24 mouse cellular contexts compared by ENCODE assay signal in the genomic region with DNA sequence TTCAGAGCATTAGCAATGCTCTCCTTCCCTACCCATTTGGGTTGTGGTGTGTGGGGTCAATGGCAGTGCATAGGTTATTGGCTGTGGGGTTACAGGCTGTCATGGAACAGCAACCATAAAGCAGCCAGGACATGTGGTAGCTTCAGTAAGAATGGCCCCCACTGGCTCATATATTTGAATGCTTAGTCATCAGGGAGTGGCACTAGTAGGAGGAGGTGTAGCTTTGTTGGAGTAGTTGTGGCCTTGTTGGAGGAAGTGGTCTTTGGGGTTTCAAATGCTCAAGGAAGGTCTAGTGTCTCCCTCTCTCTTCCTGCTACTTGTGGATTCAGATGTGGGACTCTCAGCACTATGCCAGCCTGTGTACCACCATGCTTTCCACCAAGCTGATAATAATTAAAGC. TPM values are rescaled to one million over a fixed set of nuclear protein-coding genes. Genes with fewer than 3 reads are reported as not detected.
DNase-seq lines count a peak whose midpoint lies in the region; ATAC-seq and TF ChIP-seq lines count a peak whose summit lies in the region.
"Had no signal": no experiment of that assay in that cellular context is flagged by ENCODE, and none has a peak within 500 bp of the region (broad histone marks: within the 10 kb centered on the region; RNA-seq: fewer than 3 reads in every experiment).

No protein-coding gene starts in this region.

- no peak for TF ChIP-seq EP300 in liver, postnatal 0 days (IDR thresholded peaks at IDR 0.05; ENCODE audit: low read depth)
- no peak for TF ChIP-seq EP300 in stomach, postnatal 0 days (optimal IDR thresholded peaks at IDR 0.05)

- H3K27me3 ChIP-seq in liver, embryonic 11.5 days (replicated peaks; ENCODE audit: control insufficient read depth, insufficient read depth, low read length), result no peaks in the 10 kb centered on the region
- no peaks in the 10 kb centered on the region for H3K27me3 ChIP-seq in liver, postnatal 0 days (ENCODE audit: insufficient read depth, low read length)
- H3K27me3 ChIP-seq in stomach, postnatal 0 days (ENCODE audit: control insufficient read depth, insufficient read depth, low read length), result no peaks in the 10 kb centered on the region
- H3K27me3 ChIP-seq: heart, embryonic 12.5 days; liver, embryonic 12.5 days; midbrain, embryonic 13.5 days; neural tube, embryonic 13.5 days had no signal

- peak; percentile 54; the same call in 1 of the 2 replicates for ATAC-seq in liver, embryonic 11.5 days (replicated peaks; ENCODE audit: low FRiP score)
- no peak for ATAC-seq in liver, postnatal 0 days
- ATAC-seq in stomach, postnatal 0 days (ENCODE audit: low FRiP score, low TSS enrichment), result 0 out of 2 replicates have a peak, but pooled peaks have one; percentile 24
- ATAC-seq: liver, embryonic 12.5 days; midbrain, embryonic 13.5 days had no signal

- H3K36me3 ChIP-seq in liver, embryonic 11.5 days (ENCODE audit: control insufficient read depth, insufficient read depth, low read length), result no peaks in the 10 kb centered on the region
- H3K36me3 ChIP-seq in liver, postnatal 0 days (replicated peaks; ENCODE audit: insufficient read depth, low read length), result no peaks in the 10 kb centered on the region
- no peaks in the 10 kb centered on the region for H3K36me3 ChIP-seq in stomach, postnatal 0 days (ENCODE audit: control insufficient read depth, insufficient read depth, low read length)
- H3K36me3 ChIP-seq: forebrain, embryonic 10.5 days; G1E; heart, embryonic 12.5 days; limb, embryonic 10.5 days; liver, embryonic 12.5 days; midbrain, embryonic 13.5 days; neural tube, embryonic 13.5 days had no signal

- no peak overlapping the region for H3K27ac ChIP-seq in liver, embryonic 11.5 days (ENCODE audit: low read depth, low read length)
- H3K27ac ChIP-seq in liver, postnatal 0 days (ENCODE audit: low read depth), result no peak overlapping the region
- H3K27ac ChIP-seq in stomach, postnatal 0 days (replicated peaks), result no peak overlapping the region
- H3K27ac ChIP-seq: forebrain, embryonic 10.5 days; hindbrain, embryonic 14.5 days; limb, embryonic 10.5 days; liver, embryonic 12.5 days; macrophage; midbrain, embryonic 13.5 days; neural tube, embryonic 13.5 days had no signal

- H3K4me3 ChIP-seq in liver, embryonic 11.5 days (ENCODE audit: low read depth, low read length), result no peak overlapping the region
- no peak overlapping the region for H3K4me3 ChIP-seq in liver, postnatal 0 days (ENCODE audit: low read depth, low read length)
- H3K4me3 ChIP-seq in stomach, postnatal 0 days (ENCODE audit: low read depth, low read length), result no peak overlapping the region
- H3K4me3 ChIP-seq: forebrain, embryonic 10.5 days; heart, embryonic 12.5 days; limb, embryonic 10.5 days; liver, embryonic 12.5 days; midbrain, embryonic 13.5 days; neural tube, embryonic 13.5 days had no signal

- TF ChIP-seq CTCF in liver, postnatal 0 days (IDR thresholded peaks at IDR 0.05; ENCODE audit: low read depth), result no peak
- TF ChIP-seq CTCF in stomach, postnatal 0 days (IDR thresholded peaks at IDR 0.05; ENCODE audit: low read depth), result no peak

- no peaks in the 10 kb centered on the region for H3K9me3 ChIP-seq in liver, embryonic 11.5 days (ENCODE audit: control insufficient read depth, low read length)
- H3K9me3 ChIP-seq in liver, postnatal 0 days (ENCODE audit: low read length), result no peaks in the 10 kb centered on the region
- no peaks in the 10 kb centered on the region for H3K9me3 ChIP-seq in stomach, postnatal 0 days (ENCODE audit: control insufficient read depth, low read length)
- H3K9me3 ChIP-seq: forebrain, embryonic 10.5 days; G1E; heart, embryonic 12.5 days; limb, embryonic 10.5 days; liver, embryonic 12.5 days; midbrain, embryonic 13.5 days; neural tube, embryonic 13.5 days had no signal

- H3K4me1 ChIP-seq in liver, embryonic 11.5 days (replicated peaks; ENCODE audit: control insufficient read depth, insufficient read depth, low read length), result peaks cover 4% of the 10 kb centered on the region; the same call in 1 of the 2 replicates
- peaks cover 3% of the 10 kb centered on the region; the same call in 1 of the 2 replicates for H3K4me1 ChIP-seq in liver, postnatal 0 days (ENCODE audit: insufficient read depth)
- no peaks in the 10 kb centered on the region for H3K4me1 ChIP-seq in stomach, postnatal 0 days (replicated peaks; ENCODE audit: control insufficient read depth, insufficient read depth)
- H3K4me1 ChIP-seq: forebrain, embryonic 10.5 days; limb, embryonic 10.5 days had no signal

- H3K4me2 ChIP-seq in liver, embryonic 11.5 days, result no peak overlapping the region
- no peak overlapping the region for H3K4me2 ChIP-seq in liver, postnatal 0 days (ENCODE audit: low read depth, low read length)
- H3K4me2 ChIP-seq in stomach, postnatal 0 days (replicated peaks; ENCODE audit: low read depth), result no peak overlapping the region
- H3K4me2 ChIP-seq: heart, embryonic 12.5 days; hindbrain, embryonic 14.5 days; liver, embryonic 12.5 days; lung, embryonic 14.5 days; midbrain, embryonic 13.5 days; neural tube, embryonic 13.5 days had no signal

- no peak overlapping the region for H3K9ac ChIP-seq in liver, embryonic 11.5 days (ENCODE audit: low read depth, low read length)
- no peak overlapping the region for H3K9ac ChIP-seq in liver, postnatal 0 days (replicated peaks)
- no peak overlapping the region for H3K9ac ChIP-seq in stomach, postnatal 0 days (ENCODE audit: low read length)
- H3K9ac ChIP-seq: heart, embryonic 12.5 days; hindbrain, embryonic 14.5 days; liver, embryonic 12.5 days; lung, embryonic 14.5 days; midbrain, embryonic 13.5 days; neural tube, embryonic 13.5 days had no signal

- DNase-seq in liver, embryonic 11.5 days (ENCODE audit: low spot score), result no peak
- DNase-seq in liver, postnatal 0 days, result no peak
- DNase-seq in T-cell, adult 2 months (ENCODE audit: low spot score), result peak; percentile 53
- DNase-seq in induced T-regulatory cell, adult 2 months (ENCODE audit: low read depth), result peak; percentile 49
- no peak for DNase-seq in stomach, postnatal 0 days (ENCODE audit: low spot score)
- no peak for DNase-seq in layer of hippocampus, postnatal 25 days (ENCODE audit: extremely low spot score in 1 of 2, low spot score in 1 of 2)
- no peak for DNase-seq in cerebellum, postnatal 4 days (ENCODE audit: low spot score in 2 of 2)
- no peak for DNase-seq in cerebellum, adult 11-12 months
- DNase-seq: adrenal gland, adult 2 months; cerebellum, postnatal 14 days; gastrocnemius, postnatal 25 days; heart, postnatal 14 days; kidney, adult 9 months; lung, embryonic 14.5 days; thymus, postnatal 25 days had no signal

RNA-seq across cellular contexts. Expression of a gene that starts 41.0 kb away (rescaled TPM):
- 3.9 and 4.1 TPM in 2 replicates for polyA plus RNA-seq in liver, embryonic 11.5 days (2014; fragmentation: Nextera tagmentation; extraction: Ambion mirVana)
- 4.4 and 4.9 TPM in 2 replicates for polyA plus RNA-seq in liver, postnatal 0 days (2015; fragmentation: Nextera tagmentation; extraction: Ambion mirVana)
- 4.5 and 5.2 TPM in 2 replicates for polyA plus RNA-seq in stomach, postnatal 0 days (2015; fragmentation: Nextera tagmentation; extraction: Ambion mirVana)
- total RNA-seq in layer of hippocampus, postnatal 25 days (2021), result 10 to 100 TPM; 24.4 TPM

Comparison
In these comparisons a context has a peak if more than half of its experiments do, and no peak if none do; other contexts are left out.
1. DNase-seq: peak in T-cell, adult 2 months (single experiment) and induced T-regulatory cell, adult 2 months (single experiment); none in liver, embryonic 11.5 days (single experiment), liver, postnatal 0 days (single experiment), stomach, postnatal 0 days (single experiment), layer of hippocampus, postnatal 25 days (0 of 2), cerebellum, postnatal 4 days (0 of 2) and cerebellum, adult 11-12 months (single experiment).